Mouse (Mus musculus) hindbrain, embryonic 10.5 days (tissue): ENCODE results near the gene Cep83. TPM values are rescaled to one million over a fixed set of nuclear protein-coding genes. Genes with fewer than 3 reads are reported as not detected.
"Not testable (repeated sequence)": the region's sequence is repeated elsewhere in the genome, so short reads cannot be mapped to it uniquely, and the experiment has no call there.

Experiments used
- DNase-seq: peaks from one replicate; pipeline ENCODE4 v3.0.0-alpha.2; 2017; ENCODE audit warnings: low spot score
- H3K27ac ChIP-seq: fragments of 300-500 bp; sonication (generic); 2 replicates; pipeline ENCODE4 v1.5.1; 2016; ENCODE audit warnings: mild to moderate bottlenecking, moderate library complexity
- H3K27me3 ChIP-seq: fragments of 300-500 bp; sonication (generic); 2 replicates; pipeline ENCODE4 v1.6.1; 2016; ENCODE audit warnings: mild to moderate bottlenecking; ENCODE audit not compliant: poor library complexity, insufficient read depth, severe bottlenecking
- H3K36me3 ChIP-seq: fragments of 300-500 bp; sonication (generic); 2 replicates; pipeline ENCODE4 v1.6.1; 2016; ENCODE audit warnings: mild to moderate bottlenecking, moderate library complexity
- H3K4me1 ChIP-seq: fragments of 300-500 bp; sonication (generic); replicated peaks from 2 replicates; pipeline ENCODE4 v1.6.1; 2016; ENCODE audit warnings: mild to moderate bottlenecking
- H3K4me3 ChIP-seq: fragments of 300-500 bp; sonication (generic); 2 replicates; pipeline ENCODE4 v1.5.1; 2016; ENCODE audit warnings: mild to moderate bottlenecking, moderate library complexity
- H3K9me3 ChIP-seq: fragments of 300-500 bp; sonication (generic); 2 replicates; pipeline ENCODE4 v1.6.1; 2016; ENCODE audit warnings: mild to moderate bottlenecking, moderate library complexity
- WGBS: fragments of 180-500 bp; shearing (Covaris S2); methylation state at CpG from one replicate; pipeline ENCODE4 v1.1.7; 2016; 5-methylcytosine and 5-hydroxymethylcytosine counted together
- polyA plus RNA-seq: library from polyadenylated mRNA; unstranded; fragments of >200 nt; fragmentation: Nextera tagmentation; extraction: Ambion mirVana; gene quantifications from 2 replicates; pipeline ENCODE4 v1.2.1, GENCODE M21; 2016

The Cep83 gene
- polyA plus RNA-seq, 1 experiment from 2014 or later = 14.4 TPM

GRCm38 (mm10) chr10:94709622-94710319 lies 21.3 kb downstream of the Cep83 start:
- Histone ChIP-seq H3K27ac (no peak overlapping the region), H3K36me3 (0 out of 2 replicates have a peak, but pooled peaks cover 4% of the 10 kb centered on the region), H3K4me3 (no peak overlapping the region), H3K9me3 (no peaks in the 10 kb centered on the region), H3K4me1 (no peaks in the 10 kb centered on the region; the same call in 1 of the 2 replicates), H3K27me3 (no peaks in the 10 kb centered on the region)
- no peak for DNase-seq
- 93% methylated on average over 3 of the region's 3 CpGs for WGBS

GRCm38 (mm10) chr10:94710320-94710695 lies 21.9 kb downstream of the Cep83 start:
- no peak overlapping the region for H3K4me3 ChIP-seq
- no peak overlapping the region for H3K27ac ChIP-seq
- H3K9me3 ChIP-seq = no peaks in the 10 kb centered on the region
- no peak for DNase-seq
- 91% methylated on average over 2 of the region's 2 CpGs for WGBS
- H3K27me3 ChIP-seq = no peaks in the 10 kb centered on the region
- no peaks in the 10 kb centered on the region; the same call in 1 of the 2 replicates for H3K4me1 ChIP-seq
- 0 out of 2 replicates have a peak, but pooled peaks cover 4% of the 10 kb centered on the region for H3K36me3 ChIP-seq

- Histone ChIP-seq H3K4me1 (no peaks in the 10 kb centered on the region), H3K4me3 (no peak overlapping the region), H3K9me3 (no peaks in the 10 kb centered on the region), H3K27ac (no peak overlapping the region), H3K36me3 (peaks cover 18% of the 10 kb centered on the region), H3K27me3 (no peaks in the 10 kb centered on the region)
- DNase-seq = no peak
- 92% methylated on average over 6 of the region's 6 CpGs for WGBS
Observed at GRCm38 (mm10) chr10:94720300-94720699, 31.8 kb downstream of the Cep83 start.

- H3K9me3 ChIP-seq, DNase-seq, H3K27me3 ChIP-seq, H3K27ac ChIP-seq, H3K4me1 ChIP-seq, H3K4me3 ChIP-seq: not testable (repeated sequence)
- H3K36me3 ChIP-seq = peaks cover 18% of the 10 kb centered on the region
- WGBS = 86% methylated on average over 2 of the region's 2 CpGs
Observed at GRCm38 (mm10) chr10:94728053-94728452, 39.6 kb downstream of the Cep83 start.

- 96% methylated on average over 3 of the region's 3 CpGs for WGBS
Observed at GRCm38 (mm10) chr10:94730445-94730844, 42.0 kb downstream of the Cep83 start.

GRCm38 (mm10) chr10:94734829-94735228 lies 46.4 kb downstream of the Cep83 start:
- no peak for DNase-seq
- H3K27me3 ChIP-seq = no peaks in the 10 kb centered on the region
- H3K36me3 ChIP-seq = no peaks in the 10 kb centered on the region
- no peak overlapping the region for H3K4me3 ChIP-seq
- no peaks in the 10 kb centered on the region for H3K9me3 ChIP-seq
- no peaks in the 10 kb centered on the region for H3K4me1 ChIP-seq
- H3K27ac ChIP-seq = no peak overlapping the region
- 99% methylated on average over 3 of the region's 3 CpGs for WGBS

More at GRCm38 (mm10) chr10:94730445-94730844, 42.0 kb downstream of the Cep83 start:
- H3K4me3 ChIP-seq = no peak overlapping the region
- peaks cover 14% of the 10 kb centered on the region for H3K36me3 ChIP-seq
- H3K4me1 ChIP-seq = no peaks in the 10 kb centered on the region
- no peaks in the 10 kb centered on the region for H3K27me3 ChIP-seq
- no peak for DNase-seq
- H3K27ac ChIP-seq = no peak overlapping the region
- H3K9me3 ChIP-seq = no peaks in the 10 kb centered on the region

- H3K27ac ChIP-seq = no peak overlapping the region
- 79% methylated on average over 2 of the region's 2 CpGs for WGBS
- no peaks in the 10 kb centered on the region for H3K4me1 ChIP-seq
Observed at GRCm38 (mm10) chr10:94740221-94740620, 51.8 kb downstream of the Cep83 start.

GRCm38 (mm10) chr10:94741459-94741858 lies 53.0 kb downstream of the Cep83 start:
- H3K27me3 ChIP-seq = no peaks in the 10 kb centered on the region
- no peaks in the 10 kb centered on the region for H3K9me3 ChIP-seq
- no peaks in the 10 kb centered on the region for H3K4me1 ChIP-seq
- 96% methylated on average over 3 of the region's 3 CpGs for WGBS
- no peak overlapping the region for H3K4me3 ChIP-seq
- H3K27ac ChIP-seq = no peak overlapping the region
- H3K36me3 ChIP-seq = peaks cover 11% of the 10 kb centered on the region; the same call in 1 of the 2 replicates
- no peak for DNase-seq

More at GRCm38 (mm10) chr10:94740221-94740620, 51.8 kb downstream of the Cep83 start:
- no peaks in the 10 kb centered on the region for H3K27me3 ChIP-seq
- no peak overlapping the region for H3K4me3 ChIP-seq
- H3K9me3 ChIP-seq = no peaks in the 10 kb centered on the region
- no peak for DNase-seq
- peaks cover 11% of the 10 kb centered on the region; the same call in 1 of the 2 replicates for H3K36me3 ChIP-seq

GRCm38 (mm10) chr10:94747011-94747410 lies 58.6 kb downstream of the Cep83 start:
- H3K36me3 ChIP-seq = peaks cover 28% of the 10 kb centered on the region
- no peaks in the 10 kb centered on the region for H3K27me3 ChIP-seq
- DNase-seq = no peak
- no peak overlapping the region for H3K4me3 ChIP-seq
- no peaks in the 10 kb centered on the region for H3K9me3 ChIP-seq
- H3K4me1 ChIP-seq = no peaks in the 10 kb centered on the region
- H3K27ac ChIP-seq = no peak overlapping the region
- 83% methylated on average over 2 of the region's 2 CpGs for WGBS

- no peak for DNase-seq
- Histone ChIP-seq H3K27ac (no peak overlapping the region), H3K27me3 (no peaks in the 10 kb centered on the region), H3K9me3 (no peaks in the 10 kb centered on the region), H3K36me3 (peaks cover 16% of the 10 kb centered on the region; the same call in 1 of the 2 replicates), H3K4me1 (no peaks in the 10 kb centered on the region), H3K4me3 (no peak overlapping the region)
- 89% methylated on average over 3 of the region's 3 CpGs for WGBS
Observed at GRCm38 (mm10) chr10:94771496-94771895, 83.0 kb downstream of the Cep83 start.

- no peak for DNase-seq
- Histone ChIP-seq H3K9me3 (no peaks in the 10 kb centered on the region), H3K27me3 (no peaks in the 10 kb centered on the region), H3K4me1 (no peaks in the 10 kb centered on the region), H3K27ac (no peak overlapping the region), H3K4me3 (no peak overlapping the region), H3K36me3 (peaks cover 22% of the 10 kb centered on the region)
- 95% methylated on average over 3 of the region's 3 CpGs for WGBS
Observed at GRCm38 (mm10) chr10:94777576-94777975, 89.1 kb downstream of the Cep83 start.

- Histone ChIP-seq H3K36me3 (peaks cover 22% of the 10 kb centered on the region), H3K4me1 (no peaks in the 10 kb centered on the region), H3K27me3 (no peaks in the 10 kb centered on the region), H3K9me3 (no peaks in the 10 kb centered on the region), H3K27ac (no peak overlapping the region), H3K4me3 (no peak overlapping the region)
- 94% methylated on average over 4 of the region's 4 CpGs for WGBS
- DNase-seq = no peak
Observed at GRCm38 (mm10) chr10:94779319-94779718, 90.9 kb downstream of the Cep83 start.

GRCm38 (mm10) chr10:94780618-94781262 lies 92.3 kb downstream of the Cep83 start:
- 83% methylated on average over 3 of the region's 3 CpGs for WGBS
- Histone ChIP-seq H3K9me3 (no peaks in the 10 kb centered on the region), H3K27ac (no peak overlapping the region), H3K4me1 (no peaks in the 10 kb centered on the region), H3K4me3 (no peak overlapping the region), H3K27me3 (no peaks in the 10 kb centered on the region), H3K36me3 (peaks cover 22% of the 10 kb centered on the region)
- no peak for DNase-seq
